Mouse (Mus musculus): Measurements from ENCODE around the gene Hspa8. TPM values are rescaled to one million over a fixed set of nuclear protein-coding genes. Genes with fewer than 3 reads are reported as not detected.
A peak's percentile ranks its signal among the peaks of the same experiment; 100 is the strongest.

Hspa8 gene
- total RNA-seq, 2 experiments from 2014 or later: 2,412 to 2,535 TPM

- DNase-seq (ENCODE audit: low spot score in 2 of 2): peak; percentile 72 to 78
- intact Hi-C loops (cut with DNase I): loop anchor here (5.0 kb wide), 1 partner anchor 178 kb away; no protein-coding TSS in a partner anchor
These were observed 4.5 kb downstream of the Hspa8 start for GRCm38 (mm10) chr9:40805263-40805662.

- peak in 1 of 2 experiments; percentile 33 for DNase-seq (ENCODE audit: low spot score in 2 of 2)
- intact Hi-C loops (cut with DNase I): loop anchor here (5.0 kb wide), 1 partner anchor 179 kb away; no protein-coding TSS in a partner anchor
These were observed 5.9 kb downstream of the Hspa8 start for GRCm38 (mm10) chr9:40806440-40807288.

GRCm38 (mm10) chr9:40807289-40807920 lies 6.6 kb downstream of the Hspa8 start:
- intact Hi-C loops (cut with DNase I): loop anchor here (5.0 kb wide), 1 partner anchor 180 kb away; no protein-coding TSS in a partner anchor

GRCm38 (mm10) chr9:40808061-40808906 lies 7.5 kb downstream of the Hspa8 start:
- no peak for DNase-seq (ENCODE audit: low spot score in 2 of 2)
- intact Hi-C loops (cut with DNase I): loop anchor here (5.0 kb wide), 1 partner anchor 181 kb away; no protein-coding TSS in a partner anchor

More at GRCm38 (mm10) chr9:40807289-40807920, 6.6 kb downstream of the Hspa8 start:
- peak in 1 of 2 experiments; percentile 46 for DNase-seq (ENCODE audit: low spot score in 2 of 2)

GRCm38 (mm10) chr9:40808907-40809280 lies 8.1 kb downstream of the Hspa8 start:
- intact Hi-C loops (cut with DNase I): loop anchor here (5.0 kb wide), 1 partner anchor 182 kb away; no protein-coding TSS in a partner anchor
- no peak for DNase-seq (ENCODE audit: low spot score in 2 of 2)

- no peak for DNase-seq (ENCODE audit: low spot score in 2 of 2)
- intact Hi-C loops (cut with DNase I): no loop called here
These were observed 11.1 kb downstream of the Hspa8 start for GRCm38 (mm10) chr9:40811860-40812259.

GRCm38 (mm10) chr9:40814060-40814459 lies 13.3 kb downstream of the Hspa8 start:
- intact Hi-C loops (cut with DNase I): no loop called here
- DNase-seq (ENCODE audit: low spot score in 2 of 2): no peak

- intact Hi-C loops (cut with DNase I): no loop called here
- peak in 1 of 2 experiments; percentile 32 for DNase-seq (ENCODE audit: low spot score in 2 of 2)
These were observed 16.7 kb downstream of the Hspa8 start for GRCm38 (mm10) chr9:40817325-40818028.

GRCm38 (mm10) chr9:40825601-40826000 lies 24.8 kb downstream of the Hspa8 start:
- no peak for DNase-seq (ENCODE audit: low spot score in 2 of 2)
- intact Hi-C loops (cut with DNase I): no loop called here

GRCm38 (mm10) chr9:40827366-40827765 lies 26.6 kb downstream of the Hspa8 start:
- intact Hi-C loops (cut with DNase I): no loop called here

GRCm38 (mm10) chr9:40834569-40834968 lies 33.8 kb downstream of the Hspa8 start:
- DNase-seq (ENCODE audit: low spot score in 2 of 2): peak; percentile 78 to 80

More at GRCm38 (mm10) chr9:40827366-40827765, 26.6 kb downstream of the Hspa8 start:
- no peak for DNase-seq (ENCODE audit: low spot score in 2 of 2)

GRCm38 (mm10) chr9:40836681-40837080 lies 35.9 kb downstream of the Hspa8 start:
- no peak for DNase-seq (ENCODE audit: low spot score in 2 of 2)
- intact Hi-C loops (cut with DNase I): loop anchor here (1.0 kb wide), 1 partner anchor 146 kb away; no protein-coding TSS in a partner anchor

More at GRCm38 (mm10) chr9:40834569-40834968, 33.8 kb downstream of the Hspa8 start:
- intact Hi-C loops (cut with DNase I): loop anchor here (5.0 kb wide), 1 partner anchor 358 kb away; no protein-coding TSS in a partner anchor

- intact Hi-C loops (cut with DNase I): no loop called here
- DNase-seq (ENCODE audit: low spot score in 2 of 2): no peak
These were observed 38.9 kb downstream of the Hspa8 start for GRCm38 (mm10) chr9:40839662-40840061.

GRCm38 (mm10) chr9:40851515-40851914 lies 50.7 kb downstream of the Hspa8 start:
- DNase-seq (ENCODE audit: low spot score in 2 of 2): no peak
- intact Hi-C loops (cut with DNase I): no loop called here

- peak; percentile 21 to 43 for DNase-seq (ENCODE audit: low spot score in 2 of 2)
- intact Hi-C loops (cut with DNase I): no loop called here
These were observed 57.8 kb downstream of the Hspa8 start for GRCm38 (mm10) chr9:40858461-40859160.

- intact Hi-C loops (cut with DNase I): no loop called here
These were observed 58.4 kb downstream of the Hspa8 start for GRCm38 (mm10) chr9:40859196-40859595.

More at GRCm38 (mm10) chr9:40859196-40859595, 58.4 kb downstream of the Hspa8 start:
- no peak for DNase-seq (ENCODE audit: low spot score in 2 of 2)
